Mouse (Mus musculus): ENCODE results near the gene Psmf1.

The Psmf1 gene

DNA sequence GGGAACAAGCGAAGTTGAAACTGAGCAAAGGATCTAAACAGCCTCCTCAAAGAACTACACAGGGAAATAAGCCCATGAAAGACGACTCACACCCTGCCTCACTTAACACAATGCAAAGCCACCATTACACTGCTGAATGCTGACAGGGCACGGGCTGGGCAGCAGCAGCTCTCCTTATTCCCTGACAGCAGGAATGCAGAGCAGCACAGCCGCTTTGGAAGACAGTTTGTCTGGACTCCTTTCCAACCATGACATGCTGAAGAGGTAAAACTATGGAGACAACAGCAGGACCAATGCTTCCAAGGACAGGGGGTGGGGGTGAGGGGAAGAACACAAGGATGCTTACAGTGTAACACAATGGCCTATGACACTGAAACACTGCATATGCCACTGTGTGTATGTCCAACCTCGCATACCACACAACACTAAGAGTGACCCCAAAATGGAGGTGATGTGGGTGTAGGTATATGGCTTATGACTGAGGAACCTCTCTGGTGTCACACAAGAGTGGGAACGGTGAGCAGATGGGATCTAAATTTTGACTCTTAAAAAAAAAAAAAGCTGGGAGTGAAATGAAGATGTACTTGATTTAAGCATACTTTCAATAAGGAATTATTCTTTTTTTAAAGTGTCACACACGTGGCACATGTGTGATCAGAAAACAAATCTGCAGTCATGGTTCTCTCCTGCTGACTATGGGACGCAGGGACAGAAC, 10.7 kb downstream of the Psmf1 start:
- DNase-seq = no peak

DNA sequence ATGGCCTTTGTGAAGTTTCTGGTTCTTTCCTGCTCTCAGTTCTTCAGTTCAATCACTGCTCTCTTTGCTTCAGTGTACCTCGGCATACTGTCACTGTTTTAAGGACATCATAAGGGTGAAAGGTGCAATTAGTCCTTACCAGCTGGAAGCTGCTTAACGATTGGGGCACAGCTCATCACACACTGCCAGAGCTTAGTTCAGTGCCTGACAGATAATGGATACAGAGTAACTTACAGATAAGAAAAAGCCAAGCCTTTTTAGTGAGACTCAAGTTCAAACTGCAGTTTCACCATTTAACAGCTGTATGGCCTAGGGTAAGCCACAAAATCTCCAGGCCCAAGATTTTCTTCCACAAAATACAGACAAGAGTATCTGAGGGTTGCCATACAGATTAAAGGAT, 19.9 kb downstream of the Psmf1 start:
- no peak for DNase-seq

DNA sequence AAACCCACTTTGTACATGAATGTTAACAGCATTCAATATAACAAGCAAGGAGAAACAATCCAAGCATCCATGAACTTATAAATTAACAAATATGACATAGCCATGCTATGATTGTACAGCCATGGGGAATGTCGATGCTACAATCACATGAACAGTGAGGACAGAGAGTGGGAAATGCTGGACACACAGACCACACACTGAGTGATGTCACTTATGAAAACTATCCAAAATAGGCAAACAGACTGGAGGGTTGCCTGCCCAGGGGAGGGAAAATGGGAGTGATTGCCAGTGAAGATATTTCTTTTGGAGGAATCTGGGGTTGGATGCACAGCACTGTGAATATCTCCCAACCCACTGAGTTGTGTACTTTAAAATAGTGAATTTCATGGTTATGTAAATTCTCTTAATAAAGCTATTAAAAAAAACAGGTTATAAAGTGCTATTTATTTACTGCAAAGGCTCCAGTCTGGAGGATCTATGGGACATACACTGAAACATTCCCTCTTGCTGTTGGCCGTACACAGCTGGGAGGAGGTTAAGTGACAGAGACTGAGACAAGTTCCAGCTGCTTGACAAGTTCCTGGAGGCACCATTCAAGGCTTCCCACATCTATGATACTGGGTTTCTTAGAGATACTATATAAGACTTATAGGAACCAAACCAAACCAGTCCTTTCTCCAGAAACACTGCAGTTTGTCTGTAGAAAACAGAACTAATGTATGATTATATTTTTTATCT, 27.5 kb downstream of the Psmf1 start:
- DNase-seq = no peak

DNA sequence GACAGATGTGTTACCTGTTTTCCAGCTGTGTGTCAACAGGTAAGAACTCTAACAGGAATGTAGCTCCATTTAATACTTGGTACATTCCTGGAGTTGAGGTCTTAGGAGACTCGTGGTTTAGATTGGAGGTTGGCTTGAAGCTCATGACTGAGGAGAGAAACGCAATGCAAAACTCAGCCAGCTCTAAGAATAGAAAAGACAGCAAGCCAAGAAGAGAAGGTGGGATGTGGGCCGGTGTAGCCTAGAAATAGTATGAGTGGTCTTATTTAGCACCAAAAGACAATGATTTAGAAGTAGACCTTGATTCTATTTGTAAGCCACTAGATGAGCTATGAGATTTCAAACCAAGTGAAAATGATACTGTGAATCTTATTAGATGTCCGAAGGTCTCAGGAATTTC, 28.5 kb downstream of the Psmf1 start:
- DNase-seq = no peak

DNA sequence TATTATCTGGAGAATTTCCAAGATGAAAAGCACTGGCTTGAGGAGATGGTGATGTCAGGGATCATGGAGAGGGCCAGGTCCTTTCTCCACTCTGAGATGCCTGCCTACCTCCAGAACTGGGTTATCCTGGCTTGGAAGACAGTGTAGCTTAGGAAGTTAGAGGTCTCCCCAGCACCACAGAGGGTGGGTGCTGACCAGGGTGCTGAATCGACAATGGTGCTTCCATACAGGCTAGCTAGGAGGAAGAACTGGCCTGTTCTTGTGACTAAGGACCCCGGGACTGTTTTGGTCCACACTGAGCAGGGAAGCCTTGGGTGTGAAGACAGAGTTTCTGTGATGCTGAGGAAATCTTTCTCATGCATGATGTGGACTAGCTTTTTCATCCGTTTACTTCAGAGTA, 31.3 kb downstream of the Psmf1 start:
- DNase-seq = no peak

DNA sequence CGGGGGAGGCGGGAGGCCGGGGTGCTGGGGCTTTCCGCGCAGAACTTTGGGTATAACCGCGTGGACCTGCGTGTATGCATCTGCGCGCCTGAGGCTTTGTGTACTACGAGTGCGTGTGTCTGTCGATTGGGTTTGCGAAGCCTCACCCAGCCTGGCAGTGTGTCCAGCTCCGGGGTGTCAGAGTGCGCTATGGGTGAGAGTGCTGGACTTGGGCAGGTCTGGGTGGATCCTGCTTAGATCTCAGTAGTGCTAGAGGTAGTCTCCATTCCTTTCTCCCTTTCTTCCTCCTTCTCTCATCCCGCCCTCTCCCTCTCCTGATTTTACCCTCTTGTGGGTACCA, 41.2 kb downstream of the Psmf1 start:
- no peak for DNase-seq

DNA sequence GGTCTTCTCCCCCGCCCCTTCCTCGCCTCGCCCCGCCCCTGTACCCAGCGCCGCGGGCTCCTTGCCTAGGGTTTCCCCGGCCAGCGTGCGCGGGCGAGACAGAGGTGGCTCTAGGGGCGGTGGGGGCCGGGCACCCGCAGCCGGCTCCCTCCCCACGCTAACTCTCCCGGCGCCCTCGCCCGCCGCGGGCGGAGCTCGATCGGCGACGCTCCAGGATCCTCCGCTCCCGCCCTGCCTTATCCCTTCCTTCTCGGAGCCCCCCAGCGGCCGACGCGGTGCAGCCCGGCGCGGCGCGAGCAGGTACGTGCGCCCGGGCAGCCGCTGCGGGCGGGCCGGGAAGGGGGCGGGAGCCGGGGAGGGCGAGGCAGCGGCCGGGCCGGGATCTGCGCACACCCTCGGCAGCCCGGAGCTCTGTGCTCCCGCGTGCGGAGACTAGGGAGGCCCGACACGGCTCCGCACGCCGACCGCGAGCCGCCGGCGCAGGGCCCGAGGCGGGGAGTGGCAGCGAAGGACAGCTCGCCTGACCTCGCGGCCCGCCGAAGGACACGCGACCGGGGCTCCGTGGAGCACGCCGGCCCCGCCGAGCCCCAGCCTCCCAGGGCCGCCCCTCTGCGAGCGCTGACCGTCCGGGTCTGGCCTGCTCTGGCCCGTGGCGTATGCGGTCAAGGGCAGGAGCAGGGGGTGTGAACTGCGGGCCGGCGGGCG, 41.7 kb downstream of the Psmf1 start:
- DNase-seq = peak; percentile 63 to 74

DNA sequence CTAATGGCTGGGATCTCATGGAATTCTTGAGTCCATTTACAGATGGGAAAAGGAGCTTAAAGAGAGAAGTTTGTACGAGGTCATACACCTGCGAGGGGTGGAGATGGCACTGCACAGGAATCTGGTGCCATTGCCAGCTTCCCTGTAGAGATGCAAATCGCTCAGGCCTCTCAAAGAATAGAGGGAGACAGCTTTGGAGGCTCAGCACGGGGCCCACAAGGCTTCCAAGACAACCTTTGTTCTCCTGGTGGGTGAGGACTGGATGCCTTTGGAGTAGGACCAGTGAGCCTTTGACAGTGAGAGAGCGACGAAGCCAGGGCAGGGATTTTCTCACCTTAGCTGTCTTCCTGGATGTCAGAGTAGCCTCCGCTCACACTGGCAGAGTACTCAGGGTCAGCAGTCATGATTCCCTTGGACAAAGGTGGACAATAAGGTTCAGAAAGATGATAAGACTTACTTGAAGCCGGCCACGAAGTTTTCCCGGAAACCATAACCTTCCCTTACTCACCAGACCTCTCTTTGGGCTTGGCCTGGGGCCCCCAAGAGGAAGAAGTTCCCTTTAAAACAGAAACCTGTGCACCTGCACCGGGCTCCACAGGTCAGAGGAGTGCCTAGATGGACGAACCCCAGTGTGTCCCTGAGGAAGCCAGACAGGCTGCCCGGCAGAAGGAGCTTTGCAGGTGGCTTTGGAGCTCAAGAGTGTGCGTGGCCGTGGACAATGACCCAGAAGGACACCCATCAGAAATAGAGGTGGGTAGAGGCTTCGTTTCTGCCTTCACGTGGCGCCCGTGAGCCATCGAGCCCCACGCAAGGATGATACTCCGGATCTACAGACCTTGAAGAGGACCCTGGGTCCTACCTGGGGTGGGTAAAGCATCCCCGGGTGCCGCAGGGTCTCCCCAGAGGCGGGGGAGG, 42.5 kb downstream of the Psmf1 start, which contains the start of gene Tmem74b:
Gene Tmem74b, plus strand, starts transcription at position 778 of the 915 bp plus-strand sequence.
- DNase-seq = peak; percentile 35 to 53

DNA sequence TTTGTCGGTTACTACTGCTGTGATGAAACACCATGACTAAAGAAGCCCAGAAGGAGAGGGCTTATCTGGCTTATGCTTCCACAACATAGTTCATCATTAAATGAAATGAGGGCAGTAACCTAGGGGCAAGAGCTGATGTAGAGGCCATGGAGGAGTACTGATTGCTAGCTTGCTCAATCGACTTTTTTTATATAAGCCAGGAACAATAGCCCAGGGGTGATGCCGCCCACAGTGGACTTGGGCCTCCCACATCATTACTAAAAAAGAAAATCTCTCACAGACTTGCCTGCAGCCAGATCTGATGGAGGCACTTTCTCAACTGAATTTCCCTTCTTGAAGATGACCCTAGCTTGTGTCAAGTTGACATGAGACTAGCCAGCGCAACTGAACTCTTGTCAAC, 61.0 kb downstream of the Psmf1 start:
- DNase-seq = no peak

DNA sequence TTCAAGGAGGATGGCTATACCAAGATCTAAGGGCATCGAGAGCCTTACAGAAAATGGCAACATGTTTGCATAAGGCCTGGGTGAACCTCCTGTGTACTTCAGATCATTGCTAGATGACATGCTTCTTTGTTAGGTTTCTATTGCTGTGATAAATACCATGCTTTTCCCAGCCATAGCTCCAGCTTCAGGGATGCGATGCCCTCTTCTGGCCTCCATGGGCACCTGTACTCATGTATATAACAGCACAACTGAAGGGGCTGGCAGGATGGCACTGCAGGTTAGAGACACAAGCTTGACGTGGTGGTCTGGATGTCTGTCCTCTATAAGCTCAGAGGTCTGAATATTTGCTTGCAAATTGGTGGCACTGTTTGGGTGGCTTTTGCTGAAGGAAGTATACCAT, 61.6 kb downstream of the Psmf1 start:
- DNase-seq = peak; percentile 34 to 62

DNA sequence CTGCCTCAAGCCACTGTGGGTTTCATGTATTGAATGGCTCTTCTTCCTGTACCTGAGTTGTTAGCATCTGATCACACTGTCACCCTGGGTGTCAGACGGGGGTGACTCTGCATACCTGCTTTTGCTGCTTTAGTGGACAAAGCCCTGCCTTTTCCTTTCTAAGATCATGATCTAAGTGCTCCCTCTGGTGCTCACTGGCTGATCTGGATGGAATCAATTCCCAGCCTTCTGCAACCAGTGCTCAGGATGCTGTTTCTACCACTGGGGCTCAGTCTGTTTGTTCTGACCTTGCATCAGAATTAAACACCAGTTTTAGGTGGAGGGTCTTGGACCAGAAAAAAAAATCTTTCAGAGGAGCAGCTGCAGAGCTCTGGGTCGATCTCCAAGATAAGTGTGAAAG, 67.8 kb downstream of the Psmf1 start:
- DNase-seq = peak; percentile 25 to 41

DNA sequence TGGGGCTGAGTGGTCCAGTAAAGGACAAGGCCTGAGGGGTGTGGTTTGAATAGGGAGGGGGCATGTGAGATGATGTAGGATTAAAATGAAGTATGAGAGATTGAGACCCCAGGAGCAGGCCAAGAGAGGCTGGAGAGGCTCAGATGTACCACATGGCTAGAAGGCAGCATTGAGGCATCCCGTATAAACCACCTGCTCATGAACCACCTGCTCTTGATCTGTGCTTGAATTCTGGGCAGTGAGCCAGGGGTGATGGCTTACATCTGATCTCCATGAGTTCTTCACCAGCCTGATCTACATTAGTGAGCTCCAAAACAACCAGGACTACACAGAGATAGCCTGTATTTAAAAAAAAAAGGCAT, 73.0 kb downstream of the Psmf1 start:
- DNase-seq = peak in 1 of 2 experiments; percentile 53

DNA sequence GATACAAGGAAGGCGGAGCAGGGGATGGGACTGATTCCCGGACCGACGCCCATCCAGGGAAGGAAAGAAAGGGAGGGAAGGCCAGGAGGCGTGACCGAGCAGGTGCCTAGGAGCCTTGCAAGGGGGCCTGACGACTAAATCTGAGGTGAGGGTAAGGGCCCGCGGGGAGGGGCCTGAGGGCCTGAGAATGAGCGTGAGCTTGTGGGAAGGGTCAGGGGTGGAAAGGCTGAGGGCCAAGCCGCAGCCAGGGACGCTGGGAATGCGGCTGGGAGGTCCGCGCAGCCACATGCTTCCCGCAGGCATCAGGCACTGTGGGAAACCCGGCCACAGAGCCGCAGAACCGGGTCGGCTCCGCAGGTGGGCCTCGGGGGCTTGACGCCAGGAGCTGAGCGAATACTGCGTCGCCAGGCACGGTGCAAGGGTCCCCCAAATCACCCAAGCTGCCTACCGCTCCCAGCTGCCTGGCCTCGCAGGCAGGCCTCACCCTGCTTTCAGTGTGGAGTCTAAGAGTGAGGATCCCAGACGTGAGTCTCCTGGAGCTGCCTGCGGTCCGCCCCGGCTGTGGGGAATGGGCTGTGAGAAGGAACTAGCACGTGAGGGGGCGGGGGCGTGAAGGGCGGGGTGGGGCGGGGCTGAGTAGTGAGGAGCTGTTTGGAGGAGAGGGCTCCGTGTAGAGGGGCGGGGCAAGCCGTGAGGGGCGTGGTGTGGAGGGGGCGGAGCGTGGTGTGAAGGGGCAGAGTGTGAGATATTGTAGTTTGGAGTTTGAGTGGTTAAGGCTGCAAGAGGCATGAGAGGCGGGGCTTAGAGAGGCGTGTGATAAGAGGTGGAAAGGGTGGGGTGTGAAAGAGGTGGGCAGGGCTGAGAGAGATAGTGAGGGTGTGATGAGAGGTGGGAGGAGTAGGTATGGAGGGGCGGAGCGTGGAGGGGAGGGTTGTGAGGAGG, 73.7 kb downstream of the Psmf1 start:
- peak in 1 of 2 experiments; percentile 10 for DNase-seq

DNA sequence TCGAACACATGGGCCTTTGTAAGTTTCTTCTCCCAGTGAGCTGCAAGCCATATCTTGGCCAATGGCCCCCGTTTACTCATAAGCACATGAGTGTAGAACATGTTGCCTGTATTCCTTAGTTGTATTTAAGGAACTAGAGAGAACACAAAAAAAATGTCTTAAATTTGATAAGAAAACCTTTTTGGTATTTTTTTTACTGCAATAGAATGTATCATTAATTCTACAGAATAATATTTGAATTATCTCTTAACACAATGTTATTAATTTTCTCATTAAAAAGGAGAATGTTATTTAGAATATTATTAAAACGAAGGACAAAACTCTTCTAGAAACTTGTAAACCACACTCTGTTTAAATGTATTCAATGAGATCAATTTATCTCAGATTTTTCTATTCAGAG, 75.6 kb downstream of the Psmf1 start, which contains the start of gene Rad21l:
Gene Rad21l, minus strand, starts transcription at position 101 of the 400 bp plus-strand sequence.
- no peak for DNase-seq
